Comparison of ENCODE assay signal across 14 mouse cellular contexts in the genomic region with DNA sequence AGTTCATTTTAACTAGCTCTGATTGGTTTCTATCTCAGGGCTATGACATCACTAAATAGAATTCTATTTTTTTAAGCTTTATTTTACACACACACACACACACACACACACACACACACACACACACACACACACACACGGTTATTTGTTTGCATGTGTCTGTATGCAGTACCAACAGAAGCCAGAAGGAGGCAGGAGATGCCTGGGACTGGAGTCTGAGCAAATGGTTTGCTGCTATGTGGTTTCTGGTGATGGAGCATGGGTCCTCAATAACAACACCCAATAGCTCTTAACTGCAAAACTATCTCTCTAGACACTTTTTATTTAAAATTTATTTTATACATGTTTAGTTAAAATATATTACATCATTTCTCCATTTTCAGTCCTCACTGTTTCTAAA. TPM values are rescaled to one million over a fixed set of nuclear protein-coding genes. Genes with fewer than 3 reads are reported as not detected.
DNase-seq lines count a peak whose midpoint lies in the region; ATAC-seq and TF ChIP-seq lines count a peak whose summit lies in the region.
"Had no signal": no experiment of that assay in that cellular context is flagged by ENCODE, and none has a peak within 500 bp of the region (broad histone marks: within the 10 kb centered on the region; RNA-seq: fewer than 3 reads in every experiment).

No protein-coding gene starts in this region.

- no peak for ATAC-seq in heart, postnatal 0 days (ENCODE audit: insufficient read depth, low read depth)
- ATAC-seq in heart, embryonic 12.5 days (ENCODE audit: insufficient number of reproducible peaks, low FRiP score): no peak
- peak; percentile 68 for ATAC-seq in common myeloid progenitor, adult 5-6 weeks (replicated peaks; ENCODE audit: low read depth, poor library complexity, severe bottlenecking)
- ATAC-seq in midbrain, embryonic 13.5 days: no peak

- TF ChIP-seq CTCF in heart, postnatal 0 days (IDR thresholded peaks at IDR 0.05; ENCODE audit: low read depth): peak; percentile 26
- no peak for TF ChIP-seq CTCF in left cerebral cortex, adult 2 months (IDR thresholded peaks at IDR 0.05)

- DNase-seq in heart, postnatal 0 days (ENCODE audit: low spot score): no peak
- DNase-seq in A20 (ENCODE audit: low read depth, low spot score) (peak; percentile 65), MEL-GATA-1-ER (ENCODE audit: extremely low read depth, low read depth) (peak; percentile 2)
- DNase-seq in left cerebral cortex, adult 2 months (ENCODE audit: extremely low spot score in 1 of 2, low spot score in 2 of 2): no peak
- DNase-seq in left cerebral cortex, adult 11 months (ENCODE audit: low spot score): no peak
- DNase-seq: embryo, embryonic 11 days; kidney, postnatal 14 days; lung, adult 2 months; midbrain, embryonic 14.5 days; right cerebral cortex, postnatal 4 days had no signal

- no peak overlapping the region for H3K4me3 ChIP-seq in heart, postnatal 0 days (ENCODE audit: low read depth, low read length)
- H3K4me3 ChIP-seq in heart, embryonic 12.5 days: no peak overlapping the region
- H3K4me3 ChIP-seq in left cerebral cortex, adult 2 months: no peak overlapping the region
- H3K4me3 ChIP-seq in midbrain, embryonic 13.5 days (replicated peaks): no peak overlapping the region
- H3K4me3 ChIP-seq: hindbrain, embryonic 15.5 days had no signal

- no peaks in the 10 kb centered on the region for H3K4me1 ChIP-seq in heart, postnatal 0 days (ENCODE audit: control insufficient read depth, insufficient read depth)
- no peaks in the 10 kb centered on the region for H3K4me1 ChIP-seq in heart, embryonic 12.5 days (replicated peaks)
- H3K4me1 ChIP-seq in midbrain, embryonic 13.5 days (replicated peaks): no peaks in the 10 kb centered on the region
- H3K4me1 ChIP-seq: hindbrain, embryonic 15.5 days had no signal

- H3K4me2 ChIP-seq in heart, postnatal 0 days (ENCODE audit: low read depth, low read length): no peak overlapping the region
- H3K4me2 ChIP-seq in heart, embryonic 12.5 days: no peak overlapping the region
- H3K4me2 ChIP-seq in midbrain, embryonic 13.5 days (replicated peaks): no peak overlapping the region
- H3K4me2 ChIP-seq: hindbrain, embryonic 15.5 days had no signal

- WGBS in heart, postnatal 0 days: 73% methylated on average over 1 of the region's 1 CpGs
- 53% methylated on average over 1 of the region's 1 CpGs for WGBS in heart, embryonic 12.5 days
- 69% methylated on average over 1 of the region's 1 CpGs for WGBS in midbrain, embryonic 13.5 days

- no peak for TF ChIP-seq EP300 in heart, postnatal 0 days (IDR thresholded peaks at IDR 0.05; ENCODE audit: low read depth)

- no peaks in the 10 kb centered on the region for H3K9me3 ChIP-seq in heart, postnatal 0 days (replicated peaks; ENCODE audit: control insufficient read depth, low read length)
- H3K9me3 ChIP-seq in heart, embryonic 12.5 days (replicated peaks): peaks cover 10% of the 10 kb centered on the region; the same call in 1 of the 2 replicates
- peaks cover 6% of the 10 kb centered on the region; the same call in 1 of the 2 replicates for H3K9me3 ChIP-seq in midbrain, embryonic 13.5 days
- H3K9me3 ChIP-seq: hindbrain, embryonic 15.5 days had no signal

- H3K36me3 ChIP-seq in heart, postnatal 0 days (replicated peaks; ENCODE audit: control insufficient read depth, insufficient read depth, low read length): peaks cover 1% of the 10 kb centered on the region; the same call in 1 of the 2 replicates
- H3K36me3 ChIP-seq in heart, embryonic 12.5 days: peaks cover 8% of the 10 kb centered on the region
- peaks cover 3% of the 10 kb centered on the region for H3K36me3 ChIP-seq in midbrain, embryonic 13.5 days
- H3K36me3 ChIP-seq: hindbrain, embryonic 15.5 days had no signal

- H3K27me3 ChIP-seq in heart, postnatal 0 days (ENCODE audit: control insufficient read depth, insufficient read depth, low read length): no peaks in the 10 kb centered on the region
- no peaks in the 10 kb centered on the region for H3K27me3 ChIP-seq in heart, embryonic 12.5 days (replicated peaks)
- no peaks in the 10 kb centered on the region for H3K27me3 ChIP-seq in midbrain, embryonic 13.5 days
- H3K27me3 ChIP-seq: hindbrain, embryonic 15.5 days had no signal

- intact Hi-C loops in left cerebral cortex, adult 2 months (cut with DNase I): no loop called here

- no peak overlapping the region for H3K27ac ChIP-seq in heart, postnatal 0 days (ENCODE audit: low read depth)
- no peak overlapping the region for H3K27ac ChIP-seq in heart, embryonic 12.5 days (ENCODE audit: poor library complexity, severe bottlenecking)
- H3K27ac ChIP-seq in left cerebral cortex, adult 2 months: no peak overlapping the region
- no peak overlapping the region for H3K27ac ChIP-seq in midbrain, embryonic 13.5 days
- H3K27ac ChIP-seq: hindbrain, embryonic 15.5 days had no signal

- no peak overlapping the region for H3K9ac ChIP-seq in heart, postnatal 0 days (replicated peaks; ENCODE audit: low read depth, low read length)
- H3K9ac ChIP-seq in heart, embryonic 12.5 days: no peak overlapping the region
- H3K9ac ChIP-seq in midbrain, embryonic 13.5 days (replicated peaks): no peak overlapping the region
- H3K9ac ChIP-seq: hindbrain, embryonic 15.5 days had no signal

RNA-seq across cellular contexts. Expression of gene Shcbp1, which starts 48.4 kb away (rescaled TPM):
- total RNA-seq in heart, postnatal 0 days (2014; rRNA removed; ENCODE audit: low replicate concordance): 5.1 and 7.1 TPM in 2 replicates
- polyA plus RNA-seq in heart, postnatal 0 days (2015; fragmentation: Nextera tagmentation; extraction: Ambion mirVana): 14.1 and 14.7 TPM in 2 replicates
- 51.7 and 52.5 TPM in 2 replicates for polyA plus RNA-seq in heart, embryonic 12.5 days (2016; fragmentation: Nextera tagmentation; extraction: Ambion mirVana)
- 53.2 and 65.4 TPM in 2 replicates for total RNA-seq in common myeloid progenitor, adult 5-6 weeks (2017)
- total RNA-seq in left cerebral cortex, adult 2 months (2021): 1 to 10 TPM in 1 of 2 experiments, under 1 TPM in 1; 1.00 to 1.1 TPM
- polyA plus RNA-seq in midbrain, embryonic 13.5 days (2015; fragmentation: Nextera tagmentation; extraction: Ambion mirVana): 25.4 and 25.7 TPM in 2 replicates

Comparison
In these comparisons a context has a peak if more than half of its experiments do, and no peak if none do; other contexts are left out.
1. DNase-seq: peak in A20 (single experiment) and MEL-GATA-1-ER (single experiment); none in heart, postnatal 0 days (single experiment), left cerebral cortex, adult 2 months (0 of 2) and left cerebral cortex, adult 11 months (single experiment).